Mouse (Mus musculus) kidney, postnatal 25 days (tissue): ENCODE results near the gene Cox17.
A peak's percentile ranks its signal among the peaks of the same experiment; 100 is the strongest.

ENCODE experiments used
- DNase-seq, 2 experiments: peaks; one replicate each; pipeline ENCODE4 v3.0.0; 2021; ENCODE audit warnings: mixed read lengths in 2 of 2

The Cox17 gene

GRCm38 (mm10) chr16:38349881-38350280, 3.1 kb downstream of the Cox17 start:
- no peak for DNase-seq

GRCm38 (mm10) chr16:38350361-38350855, 3.6 kb downstream of the Cox17 start:
- no peak for DNase-seq

GRCm38 (mm10) chr16:38350939-38351338, 4.1 kb downstream of the Cox17 start:
- no peak for DNase-seq

- DNase-seq = peak; percentile 15 to 49
Measured at GRCm38 (mm10) chr16:38352031-38352430, 5.2 kb downstream of the Cox17 start.

- no peak for DNase-seq
Measured at GRCm38 (mm10) chr16:38352851-38353250, 6.1 kb downstream of the Cox17 start.

- no peak for DNase-seq
Measured at GRCm38 (mm10) chr16:38353642-38354041, 6.9 kb downstream of the Cox17 start.

- no peak for DNase-seq
Measured at GRCm38 (mm10) chr16:38354185-38354913, 7.6 kb downstream of the Cox17 start.

- DNase-seq = no peak
Measured at GRCm38 (mm10) chr16:38358256-38358812, 11.5 kb downstream of the Cox17 start.

- DNase-seq = no peak
Measured at GRCm38 (mm10) chr16:38359241-38359640, 12.4 kb downstream of the Cox17 start.

GRCm38 (mm10) chr16:38359857-38360256, 13.1 kb downstream of the Cox17 start:
- no peak for DNase-seq

- no peak for DNase-seq
Measured at GRCm38 (mm10) chr16:38360317-38360716, 13.5 kb downstream of the Cox17 start.

- no peak for DNase-seq
Measured at GRCm38 (mm10) chr16:38361933-38362332, 15.1 kb downstream of the Cox17 start, which contains the start of gene Popdc2. Popdc2 (plus strand) TSS chr16:38362209.

GRCm38 (mm10) chr16:38362493-38363255, 15.9 kb downstream of the Cox17 start:
- no peak for DNase-seq

- no peak for DNase-seq
Measured at GRCm38 (mm10) chr16:38363256-38363595, 16.4 kb downstream of the Cox17 start.

GRCm38 (mm10) chr16:38363657-38364056, 16.9 kb downstream of the Cox17 start:
- DNase-seq = no peak

GRCm38 (mm10) chr16:38365390-38365789, 18.6 kb downstream of the Cox17 start:
- no peak for DNase-seq

GRCm38 (mm10) chr16:38366231-38366630, 19.4 kb downstream of the Cox17 start:
- no peak for DNase-seq

- DNase-seq = no peak
Measured at GRCm38 (mm10) chr16:38368336-38368735, 21.5 kb downstream of the Cox17 start.

GRCm38 (mm10) chr16:38369000-38369399, 22.2 kb downstream of the Cox17 start:
- no peak for DNase-seq

- DNase-seq = no peak
Measured at GRCm38 (mm10) chr16:38369431-38369830, 22.6 kb downstream of the Cox17 start.

GRCm38 (mm10) chr16:38369992-38370484, 23.2 kb downstream of the Cox17 start:
- no peak for DNase-seq

- no peak for DNase-seq
Measured at GRCm38 (mm10) chr16:38370633-38371374, 24.0 kb downstream of the Cox17 start.
